Mouse (Mus musculus) megakaryocyte-erythroid progenitor cell, adult 5-6 weeks (primary cell): ENCODE measurements around the gene Prickle4. TPM values are rescaled to one million over a fixed set of nuclear protein-coding genes. Genes with fewer than 3 reads are reported as not detected.
A peak's percentile ranks its signal among the peaks of the same experiment; 100 is the strongest.

ENCODE experiments used
- ATAC-seq: replicated peaks from 2 replicates; pipeline ENCODE4 v1.8.0; 2016; ENCODE audit warnings: mild to moderate bottlenecking, inconsistent platforms; ENCODE audit not compliant: severe bottlenecking, poor library complexity, low FRiP score, low TSS enrichment
- total RNA-seq, 2 experiments: library from RNA; stranded (forward) in 1 of 2; stranded (reverse) in 1 of 2; fragments of 200-1000, 215-1000 nt in 1 of 2; fragments of >200 nt in 1 of 2; fragmentation: Nextera tagmentation in 1 of 2; gene quantifications; 2 replicates each; pipeline ENCODE4 v1.2.3; 2014 to 2017

Gene Prickle4
- total RNA-seq, 2 experiments from 2014 or later, result not detected

DNA sequence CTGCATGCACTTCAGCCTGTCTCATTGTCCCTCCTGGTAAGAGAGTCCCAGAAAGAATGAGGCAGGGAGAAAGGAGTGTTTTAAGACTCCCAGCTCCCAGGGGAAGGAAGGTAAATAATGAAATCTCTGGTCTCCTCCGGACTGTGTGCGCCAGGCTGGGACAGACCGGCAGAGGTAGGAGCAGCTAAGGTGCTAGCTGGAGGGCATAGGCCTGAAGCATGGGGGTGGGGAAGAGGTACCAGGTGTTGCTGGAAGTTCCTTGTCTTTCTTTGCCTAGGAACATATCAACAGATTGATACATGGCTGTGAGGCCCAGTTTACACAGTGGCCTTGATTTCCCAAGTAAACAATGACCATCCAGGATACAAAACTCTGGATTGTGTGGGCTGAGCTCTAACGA is 14.4 kb upstream of the Prickle4 start:
- ATAC-seq, result no peak

DNA sequence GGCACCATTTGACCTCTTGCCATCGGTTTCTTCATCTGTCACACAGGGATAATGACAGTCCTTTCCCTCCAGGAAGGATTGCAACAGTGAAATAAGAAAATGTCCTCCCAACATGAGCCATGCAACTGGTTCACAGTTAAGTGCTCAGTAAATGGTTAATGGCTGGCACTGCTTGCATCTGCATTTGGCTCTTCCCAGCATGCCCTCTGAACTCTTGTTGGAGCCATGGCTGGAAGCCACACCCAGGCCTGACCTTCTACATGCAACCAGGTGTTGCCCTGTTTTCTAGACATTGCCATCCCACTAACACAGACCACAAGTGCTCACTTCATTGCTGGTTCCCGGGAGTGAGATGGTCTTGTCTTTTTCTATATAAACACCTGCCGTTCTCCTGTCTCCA is 13.4 kb upstream of the Prickle4 start:
- ATAC-seq, result no peak

DNA sequence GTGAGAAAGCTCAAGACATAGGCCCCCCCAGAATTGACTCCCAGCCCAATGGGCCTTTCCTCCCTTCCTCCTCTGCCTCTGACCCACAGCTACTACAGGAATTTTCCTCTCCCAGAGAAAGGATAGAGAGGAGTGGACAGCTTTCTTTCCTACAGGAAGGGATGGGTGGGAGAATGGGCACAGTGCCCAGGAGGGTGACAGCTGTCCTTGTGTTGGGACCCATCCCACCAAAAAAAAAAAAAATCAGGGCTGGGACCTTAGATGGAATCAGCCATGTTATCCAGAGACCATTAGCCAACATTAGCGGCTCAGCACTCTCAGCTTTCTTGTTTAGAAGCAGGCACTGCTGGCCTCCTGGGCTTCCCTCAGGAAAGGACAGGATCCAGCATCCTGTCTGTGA is 11.7 kb upstream of the Prickle4 start:
- ATAC-seq, result no peak

DNA sequence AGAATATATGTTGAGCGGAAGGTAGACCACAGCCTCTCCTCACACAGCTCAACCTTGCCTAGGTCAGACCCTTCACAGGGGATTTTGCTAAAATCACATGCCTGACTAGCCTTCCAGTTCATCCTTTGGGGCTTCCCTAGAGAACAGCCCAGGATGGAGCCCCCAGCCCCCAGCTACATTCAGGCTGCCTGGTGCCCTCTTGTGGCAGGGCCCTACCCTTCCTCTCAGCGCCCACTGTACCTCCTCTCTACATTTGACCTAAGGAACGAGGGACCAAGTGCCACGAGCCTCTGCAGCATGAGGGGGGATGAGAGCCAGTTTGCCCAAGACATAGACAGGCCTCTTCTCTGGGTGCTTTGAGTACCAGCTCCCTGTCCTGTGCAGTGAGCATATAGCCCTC is 10.2 kb upstream of the Prickle4 start:
- no peak for ATAC-seq

DNA sequence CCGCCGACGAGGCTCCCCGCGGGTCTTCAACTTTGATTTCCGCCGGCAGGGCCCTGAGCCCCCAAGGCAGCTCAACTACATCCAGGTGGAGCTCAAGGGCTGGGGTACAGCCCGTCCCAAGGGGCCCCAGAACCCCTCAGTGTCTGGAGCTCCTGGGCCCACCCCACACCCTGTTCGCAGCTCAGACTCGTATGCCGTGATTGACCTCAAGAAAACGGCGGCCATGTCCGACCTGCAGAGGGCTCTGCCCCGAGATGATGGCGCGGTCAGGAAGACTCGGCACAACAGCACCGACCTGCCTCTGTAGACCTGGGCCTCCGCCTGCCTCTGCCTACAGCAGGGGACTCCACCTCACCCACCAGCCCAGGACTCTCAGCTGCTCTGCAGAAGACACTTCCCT is 9.0 kb upstream of the Prickle4 start:
- ATAC-seq, result no peak

DNA sequence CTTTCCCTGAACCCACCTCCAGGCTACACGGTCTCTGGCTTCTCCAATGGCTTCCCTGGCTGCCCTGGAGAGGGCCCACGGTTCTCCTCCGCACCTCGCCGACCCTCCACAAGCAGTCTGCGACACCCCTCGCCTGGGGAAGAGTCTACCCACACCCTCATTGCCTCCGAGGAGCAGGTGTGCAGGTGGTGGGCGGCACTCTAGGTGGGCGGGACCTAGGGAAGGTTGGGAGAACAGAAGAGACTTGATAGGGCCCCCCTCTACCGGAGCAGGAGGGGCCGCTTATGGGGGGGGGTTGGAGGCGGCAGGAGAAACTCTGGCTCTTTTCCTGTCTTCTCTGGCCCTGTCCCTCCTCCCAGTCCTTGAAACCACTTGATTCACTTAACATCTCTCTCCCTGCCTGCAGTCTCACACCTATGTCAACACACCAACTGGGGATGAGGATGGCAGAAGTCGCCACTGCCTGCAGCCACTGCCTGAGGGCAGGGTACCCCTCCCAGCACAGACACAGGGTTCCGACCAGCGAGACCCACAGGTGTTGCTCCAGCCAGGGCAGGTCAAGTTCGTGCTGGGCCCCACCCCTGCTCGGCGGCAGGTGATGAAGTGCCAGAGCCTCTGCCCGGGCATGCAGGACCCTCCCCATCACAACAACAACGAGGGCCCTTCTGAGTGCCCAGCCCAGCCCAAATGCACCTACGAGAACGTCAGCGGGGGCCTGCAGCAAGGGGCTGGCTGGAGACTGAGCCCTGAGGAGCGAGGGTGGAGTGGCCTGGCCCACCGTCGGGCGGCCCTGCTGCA is 8.2 kb upstream of the Prickle4 start:
- ATAC-seq, result no peak

DNA sequence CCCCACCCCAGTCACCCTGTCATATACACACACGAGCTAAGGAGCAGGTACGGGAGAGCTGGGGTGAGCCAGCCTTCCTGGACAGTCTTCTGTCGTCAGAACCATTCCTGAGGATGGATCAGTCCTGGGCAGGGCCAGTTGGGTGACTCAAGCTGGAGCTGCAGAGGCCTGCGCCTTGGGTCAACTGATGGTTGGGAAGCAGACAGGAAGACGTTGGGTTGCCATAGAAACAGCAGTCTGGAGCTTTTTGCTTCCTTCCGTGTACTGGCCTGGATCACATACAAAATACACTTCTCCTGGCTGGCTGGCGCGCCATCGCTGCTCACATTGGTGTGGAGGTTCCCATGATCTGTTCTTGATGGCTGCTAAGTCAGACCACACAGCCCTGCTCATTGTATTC is 7.3 kb upstream of the Prickle4 start:
- ATAC-seq, result no peak

DNA sequence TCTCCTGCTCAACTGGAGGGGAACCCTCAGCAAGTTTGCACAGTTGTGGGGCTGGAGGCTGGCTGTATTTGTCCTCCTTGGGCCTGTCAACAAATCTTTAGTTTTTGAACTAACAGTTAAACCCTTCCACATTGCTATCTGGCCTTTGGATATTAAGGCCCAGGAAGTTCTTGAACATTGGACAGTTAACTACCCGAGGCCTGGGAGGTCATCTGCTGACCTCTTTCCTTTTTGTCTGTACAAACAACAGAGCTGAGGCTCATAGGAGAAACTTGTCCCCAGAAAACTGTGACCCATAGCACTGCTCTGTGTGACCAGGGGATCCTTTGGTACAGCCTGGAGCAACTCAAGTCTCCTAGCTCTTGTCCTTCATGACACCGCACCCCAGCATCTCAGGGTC is 4.5 kb upstream of the Prickle4 start:
- ATAC-seq, result no peak

DNA sequence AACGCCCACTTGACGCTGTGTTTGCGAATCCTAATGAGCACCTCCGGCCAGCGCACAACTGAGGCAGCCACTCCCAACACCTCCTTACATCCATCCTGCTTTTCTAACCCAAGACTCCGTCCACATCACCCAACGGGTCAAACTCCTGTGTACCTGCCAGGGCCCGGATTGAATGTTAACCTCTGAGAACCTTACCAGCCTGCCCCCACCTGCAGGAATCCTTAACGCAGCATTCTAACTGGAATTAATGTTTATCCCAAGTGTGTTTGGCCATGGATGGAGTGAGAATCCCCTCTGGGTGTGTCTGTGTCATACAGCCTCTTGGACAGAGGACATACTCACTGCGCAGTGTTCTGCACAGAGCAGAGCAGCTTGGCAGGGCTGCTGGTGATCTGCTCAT is 3.6 kb upstream of the Prickle4 start:
- ATAC-seq, result no peak

DNA sequence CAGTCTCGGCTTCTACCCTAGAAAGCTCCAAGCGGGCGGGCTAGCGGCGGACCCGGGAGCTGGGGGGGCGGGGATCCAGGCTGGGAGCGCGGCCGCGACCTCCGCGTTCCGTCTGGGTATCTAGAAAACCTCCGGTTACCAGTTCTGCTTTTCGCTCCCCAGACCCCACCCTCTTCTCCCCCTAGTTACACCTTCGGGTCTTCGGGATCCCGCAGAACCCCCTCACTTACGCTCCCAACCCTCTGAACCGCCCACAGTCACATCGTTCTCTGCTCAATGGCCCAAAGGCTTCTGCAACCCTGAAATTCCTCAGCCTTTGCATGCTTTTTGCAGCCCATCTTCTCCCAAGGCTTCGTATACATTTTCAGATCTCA is 788 bp upstream of the Prickle4 start:
- ATAC-seq, result no peak

DNA sequence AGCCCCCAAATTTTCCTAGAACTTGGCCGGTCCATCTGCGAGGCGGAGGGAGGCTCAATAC is 264 bp downstream of the Prickle4 start, which contains the start of gene Gm21981:
Gene Gm21981, minus strand, starts transcription at position 14 of the 61 bp plus-strand sequence.
- ATAC-seq, result no peak

DNA sequence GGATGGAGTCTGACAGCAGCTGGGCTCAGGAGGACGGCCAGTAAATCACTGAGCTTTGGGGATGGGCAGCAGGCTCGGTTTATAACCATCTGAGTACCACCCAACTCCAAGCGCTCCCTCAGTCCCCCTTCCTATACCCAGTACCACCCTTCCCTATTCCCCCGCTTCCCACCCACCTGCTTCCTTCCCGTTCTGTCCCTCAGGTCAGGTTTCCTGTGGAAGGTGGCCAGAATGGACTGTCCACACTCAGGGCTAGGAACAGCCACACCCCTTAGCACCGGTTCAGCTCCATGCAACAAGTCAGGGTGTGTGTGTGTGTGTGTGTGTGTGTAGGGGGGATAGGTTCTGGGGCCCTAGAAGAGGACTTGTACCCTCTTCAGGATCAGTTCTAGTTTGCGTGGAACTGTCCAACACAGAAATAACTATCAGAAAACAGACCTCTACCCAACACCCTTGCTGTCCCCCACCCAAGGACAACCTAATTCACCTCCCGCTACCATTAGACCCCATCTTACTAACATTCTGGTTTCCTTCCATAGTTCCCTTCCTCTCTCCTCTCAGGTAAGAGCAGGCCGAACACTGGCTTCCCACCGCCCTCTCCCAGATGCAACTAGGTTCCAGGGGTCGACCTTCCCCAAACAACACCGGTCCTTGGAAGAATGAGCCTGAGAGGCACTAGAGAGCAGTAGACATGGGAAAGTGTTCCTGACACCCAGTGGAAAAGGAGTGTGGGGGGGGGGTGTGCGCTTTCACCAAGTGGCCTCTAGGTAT is 680 bp downstream of the Prickle4 start:
- ATAC-seq, result no peak

DNA sequence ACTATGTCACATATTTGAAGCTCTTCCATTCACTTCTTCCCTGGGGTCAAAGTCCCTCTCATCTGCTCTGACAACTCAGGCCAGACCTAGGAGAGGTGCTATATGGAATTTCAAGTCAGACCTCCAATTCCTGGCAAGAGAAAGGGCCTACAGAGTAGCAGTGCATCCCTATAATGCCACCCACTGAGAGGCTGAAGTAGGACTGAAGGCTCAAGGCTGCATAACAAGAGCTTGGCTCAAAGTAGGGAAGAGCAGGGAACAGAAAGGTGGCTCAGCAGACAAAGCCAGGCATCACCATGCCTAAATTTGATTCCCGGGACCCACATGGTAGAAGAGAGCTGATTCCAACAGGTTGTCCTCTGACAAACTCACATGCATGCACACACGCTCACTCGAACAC is 2.9 kb downstream of the Prickle4 start:
- no peak for ATAC-seq

DNA sequence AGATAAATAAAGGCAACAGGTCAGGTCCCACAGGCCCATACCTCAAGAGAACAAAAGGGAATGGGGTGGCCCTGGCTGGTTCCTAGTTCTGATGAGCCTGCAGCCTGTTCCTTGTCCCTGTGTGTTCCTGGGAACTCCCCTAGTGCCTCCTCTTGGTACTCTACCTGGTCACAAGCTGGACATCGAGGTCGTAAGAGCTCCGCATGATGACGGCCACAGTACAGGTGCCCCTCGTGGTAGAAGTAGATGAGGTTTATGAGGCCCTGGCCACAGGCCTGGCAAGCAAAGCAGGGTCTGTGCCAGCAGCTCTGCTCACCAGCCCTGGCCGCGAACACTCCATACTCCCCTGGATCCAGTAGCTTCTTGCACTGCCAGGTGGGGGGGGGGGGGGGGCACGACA is 4.6 kb downstream of the Prickle4 start:
- ATAC-seq, result no peak

DNA sequence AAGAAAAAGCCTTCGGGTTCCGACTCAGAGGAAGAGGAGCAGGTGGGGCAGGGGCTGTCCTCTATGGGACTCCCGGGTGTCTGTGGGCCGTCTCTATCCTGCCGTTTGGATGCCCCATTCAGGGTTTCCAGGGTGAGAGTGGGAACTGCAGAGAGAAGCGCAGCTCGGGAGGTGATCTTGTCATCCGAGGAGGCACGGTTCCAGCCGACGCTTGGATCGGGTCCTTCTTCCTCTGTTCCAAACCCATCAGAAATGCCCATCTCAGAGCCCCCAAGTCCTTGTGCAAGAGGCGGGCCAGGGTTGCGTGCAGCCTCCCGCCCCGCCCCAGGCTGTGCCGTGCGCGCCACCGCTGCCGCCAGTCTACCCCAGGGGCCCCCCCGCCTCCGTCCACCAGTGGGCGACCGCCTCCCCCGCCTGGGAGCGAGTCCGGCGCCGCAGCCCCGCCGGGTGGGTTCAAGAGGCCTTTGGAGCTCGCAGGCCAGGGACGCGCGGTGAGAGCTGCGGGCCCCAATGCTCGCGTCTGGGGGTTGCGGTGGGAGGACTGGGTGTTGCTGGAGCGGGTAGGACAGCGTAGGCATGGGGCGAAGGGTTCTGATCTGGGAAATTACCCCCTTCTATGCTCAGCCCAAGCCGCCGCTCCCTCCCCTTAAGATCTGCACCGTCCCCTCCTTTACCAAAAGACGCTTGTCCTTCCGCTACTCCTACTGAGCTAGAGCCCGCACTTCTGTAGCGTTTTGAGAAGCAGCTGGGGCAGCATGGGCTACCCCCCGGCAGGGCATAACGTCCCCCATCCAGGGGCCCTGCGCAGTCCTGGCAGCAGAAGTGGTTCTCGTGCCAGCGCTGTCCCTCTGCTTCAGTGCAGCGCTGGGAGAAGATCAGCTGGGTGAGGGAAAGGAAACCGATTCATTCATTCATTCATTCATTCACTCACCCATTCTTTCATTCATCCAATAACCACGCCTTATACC is 5.6 kb downstream of the Prickle4 start, which contains the start of gene Frs3:
Gene Frs3, plus strand, starts transcription at position 423 of the 968 bp plus-strand sequence.
- ATAC-seq, result peak; percentile 22

DNA sequence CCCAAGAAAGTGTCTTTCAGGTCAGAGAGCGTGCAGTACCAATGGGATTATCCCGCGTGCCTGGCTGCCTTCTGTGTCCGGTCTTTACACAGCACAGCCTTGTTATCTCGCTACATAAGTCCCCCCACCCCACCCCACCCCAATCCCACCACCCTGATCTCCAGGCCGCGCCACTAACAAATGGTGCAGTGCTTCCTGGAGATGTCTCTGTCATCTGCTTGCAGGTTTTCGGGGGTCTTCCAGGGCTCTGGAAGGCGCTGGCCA is 6.3 kb downstream of the Prickle4 start, which contains the start of gene Tomm6:
Gene Tomm6, minus strand, starts transcription at position 43 of the 264 bp plus-strand sequence.
- no peak for ATAC-seq

DNA sequence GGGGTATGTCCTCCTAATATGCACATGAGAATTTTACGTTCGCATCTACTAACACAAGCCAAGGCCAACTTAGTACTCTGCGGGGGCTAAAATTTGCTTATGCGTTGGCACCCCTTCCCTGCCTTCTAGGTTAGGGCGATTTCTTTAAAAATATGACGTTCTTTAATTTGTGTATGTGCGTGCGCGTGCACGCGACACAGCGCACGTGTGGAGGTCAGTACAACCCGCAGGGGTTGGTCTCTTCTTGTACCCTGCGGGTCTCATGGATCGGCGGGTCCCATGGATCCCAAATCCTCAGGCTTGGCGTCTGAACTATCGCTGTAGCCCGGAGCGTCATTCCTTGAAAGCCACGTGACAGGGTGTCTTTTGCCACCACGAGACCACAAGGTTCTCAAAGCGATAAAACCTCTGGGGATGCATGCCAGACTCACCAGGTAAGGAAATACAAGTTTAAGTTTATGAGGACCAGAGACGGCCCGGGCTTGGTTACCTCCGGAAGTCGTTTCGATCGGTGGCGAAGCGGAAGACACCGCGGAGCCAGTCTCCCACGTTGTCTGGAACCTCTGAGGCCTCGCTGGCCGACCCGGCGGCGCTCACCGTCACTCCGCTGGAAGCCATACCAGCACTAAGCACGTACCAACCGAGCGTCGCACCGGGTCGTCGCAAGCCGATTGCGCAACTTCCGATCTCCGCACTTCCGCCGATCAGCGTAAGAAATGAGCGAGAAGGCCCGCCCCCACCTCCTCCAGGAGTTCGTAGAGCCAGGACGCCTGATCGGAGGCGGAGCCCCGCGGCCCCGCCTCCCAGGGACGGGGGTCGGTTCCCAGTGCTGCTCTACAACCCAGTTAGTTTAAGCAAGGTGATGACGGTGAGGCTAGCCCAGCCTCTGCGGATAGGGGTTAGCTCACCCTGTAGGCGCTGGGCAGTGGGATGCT is 6.9 kb downstream of the Prickle4 start:
- peak; percentile 93 for ATAC-seq

DNA sequence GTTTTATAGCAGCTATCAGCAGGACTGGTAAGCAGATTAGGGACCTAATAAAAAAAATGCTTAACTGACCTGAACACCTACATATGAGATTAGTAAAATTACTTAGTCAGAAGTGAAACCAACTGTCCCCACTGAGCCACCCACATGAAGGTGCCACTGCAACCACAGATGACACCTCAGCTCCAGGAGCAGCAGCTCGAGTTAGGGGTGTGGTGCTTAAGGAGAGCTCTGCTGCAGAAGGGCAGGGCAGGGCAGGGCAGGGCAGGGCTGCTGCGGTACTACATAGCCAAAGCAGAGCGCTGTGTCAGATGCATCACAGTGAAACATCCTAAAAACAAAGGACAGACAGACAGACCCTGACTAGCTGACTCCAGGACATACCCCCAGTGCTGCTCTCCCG is 11.7 kb downstream of the Prickle4 start:
- peak; percentile 64 for ATAC-seq

DNA sequence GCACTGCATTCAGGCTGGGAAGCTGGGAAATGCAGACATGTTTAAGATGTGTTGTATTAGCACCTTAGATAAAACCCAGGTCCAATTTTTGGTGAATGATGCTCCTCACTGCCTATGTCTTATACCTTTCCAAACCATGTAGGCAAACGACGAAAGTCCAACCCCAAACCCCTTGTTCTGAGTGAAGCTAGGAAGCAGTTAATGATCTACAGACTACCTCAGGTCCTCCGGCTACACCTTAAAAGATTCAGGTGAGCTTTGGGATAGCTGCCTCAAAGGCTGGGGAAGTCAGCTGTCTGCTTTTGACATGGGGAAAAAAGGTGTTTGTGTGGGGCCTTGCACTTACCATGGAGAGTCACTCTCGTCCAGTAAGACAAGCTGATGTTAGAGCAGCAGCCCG is 15.8 kb downstream of the Prickle4 start:
- ATAC-seq, result no peak

DNA sequence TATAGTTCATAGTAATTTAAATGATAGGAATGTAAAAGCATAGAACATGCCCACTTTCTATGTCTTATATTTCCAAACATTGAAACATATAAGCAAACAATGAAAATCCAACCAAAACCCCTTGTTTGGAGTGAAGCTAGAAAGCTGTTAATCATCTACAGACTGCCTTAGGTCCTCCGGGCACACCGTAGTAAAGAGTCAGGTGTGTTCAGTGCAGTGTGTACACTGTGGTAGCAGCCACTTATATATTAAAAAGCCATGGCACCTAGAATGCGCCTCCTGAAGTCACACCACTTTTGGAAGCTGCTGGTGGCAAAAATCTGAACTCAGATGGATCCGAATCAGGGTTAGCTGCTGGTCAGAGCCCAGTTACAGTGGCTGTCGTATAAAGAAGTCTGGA is 16.3 kb downstream of the Prickle4 start:
- ATAC-seq, result no peak
